Mouse (Mus musculus): ENCODE results near the gene Rgl2.
"Not testable (repeated sequence)": the region's sequence is repeated elsewhere in the genome, so short reads cannot be mapped to it uniquely, and the experiment has no call there.

The Rgl2 gene

DNA sequence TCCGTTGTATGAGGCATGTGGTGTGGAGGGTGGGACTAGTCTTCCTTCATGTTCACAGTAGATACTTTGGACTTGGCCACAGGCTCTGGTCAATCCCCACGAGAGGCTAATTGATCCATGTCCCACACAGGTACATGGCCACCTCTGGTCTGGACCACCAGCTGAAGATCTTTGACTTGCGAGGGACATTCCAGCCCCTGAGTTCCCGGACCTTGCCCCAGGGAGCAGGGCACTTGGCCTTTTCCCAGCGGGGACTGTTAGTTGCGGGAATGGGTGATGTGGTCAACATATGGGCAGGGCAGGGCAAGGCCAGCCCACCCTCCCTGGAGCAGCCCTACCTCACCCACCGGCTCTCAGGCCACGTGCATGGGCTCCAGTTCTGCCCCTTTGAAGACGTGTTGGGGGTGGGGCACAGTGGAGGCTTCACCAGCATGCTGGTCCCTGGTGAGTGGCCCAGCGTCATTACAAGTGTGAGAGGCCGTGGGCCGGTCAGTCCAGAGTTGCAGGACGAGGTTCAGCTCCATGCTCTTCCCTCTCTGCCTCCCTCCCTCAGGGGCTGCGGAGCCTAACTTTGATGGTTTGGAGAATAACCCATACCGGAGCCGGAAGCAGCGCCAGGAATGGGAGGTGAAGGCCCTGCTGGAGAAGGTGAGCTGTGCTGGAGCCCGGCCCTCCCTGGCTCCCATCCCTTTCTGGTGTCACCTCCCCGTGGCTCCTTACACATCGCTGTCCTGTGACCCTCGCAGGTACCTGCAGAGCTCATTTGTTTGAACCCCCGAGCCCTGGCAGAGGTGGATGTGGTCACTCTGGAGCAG is 19.0 kb downstream of the Rgl2 start:
- no peak for DNase-seq (ENCODE audit: low read depth, low spot score)

DNA sequence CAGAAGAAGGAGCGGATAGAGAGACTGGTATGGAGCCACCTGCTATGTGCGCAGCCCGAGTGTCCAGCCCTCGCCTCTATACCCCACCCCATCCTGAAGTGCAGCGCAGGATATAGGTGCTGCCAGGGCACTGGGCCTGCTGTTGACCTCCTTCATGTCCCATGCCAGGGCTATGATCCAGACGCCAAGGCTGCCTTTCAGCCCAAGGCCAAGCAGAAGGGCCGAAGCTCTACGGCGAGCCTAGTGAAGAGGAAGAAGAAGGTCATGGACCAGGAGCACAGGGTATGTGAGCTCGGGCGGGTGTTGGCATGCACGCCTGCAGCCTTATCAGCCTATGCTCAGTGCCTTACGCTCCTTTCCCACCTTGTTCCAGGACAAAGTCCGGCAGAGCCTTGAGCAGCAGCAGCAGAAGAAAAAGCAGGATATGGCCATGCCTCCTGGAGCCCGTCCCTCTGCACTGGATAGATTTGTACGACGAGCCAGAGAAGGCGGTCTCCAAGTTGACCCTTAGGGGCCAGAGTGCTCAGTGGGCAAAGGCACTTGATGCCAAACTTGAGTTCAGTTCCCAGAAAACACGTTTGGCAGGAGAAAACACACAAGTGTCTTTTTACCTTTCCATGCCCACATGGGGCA is 19.7 kb downstream of the Rgl2 start:
- DNase-seq (ENCODE audit: low read depth, low spot score): no peak

DNA sequence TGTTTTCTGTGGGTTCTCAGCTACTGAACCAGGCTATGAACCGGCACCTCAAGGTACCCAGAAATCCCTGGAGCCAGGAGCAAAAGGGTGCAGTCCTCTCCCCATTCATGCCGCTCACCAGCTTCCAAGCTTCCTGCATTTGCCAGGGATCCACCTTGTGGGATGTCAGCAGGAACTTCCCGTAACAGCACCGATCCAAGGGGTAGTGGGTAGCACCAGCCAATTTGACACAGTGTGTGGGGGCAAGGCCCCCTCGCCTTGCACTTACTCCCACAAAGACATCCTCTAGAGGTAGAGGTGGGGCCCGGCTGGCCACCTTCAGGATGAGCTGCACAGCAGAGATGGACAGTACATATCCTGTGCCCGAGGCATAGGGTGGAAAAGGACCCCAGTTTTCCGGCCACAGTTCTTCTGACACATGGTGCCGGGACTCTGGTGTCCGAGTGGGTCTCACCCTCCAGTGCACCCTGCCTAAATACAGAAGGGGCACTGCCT is 20.8 kb downstream of the Rgl2 start:
- DNase-seq (ENCODE audit: low read depth, low spot score): no peak

DNA sequence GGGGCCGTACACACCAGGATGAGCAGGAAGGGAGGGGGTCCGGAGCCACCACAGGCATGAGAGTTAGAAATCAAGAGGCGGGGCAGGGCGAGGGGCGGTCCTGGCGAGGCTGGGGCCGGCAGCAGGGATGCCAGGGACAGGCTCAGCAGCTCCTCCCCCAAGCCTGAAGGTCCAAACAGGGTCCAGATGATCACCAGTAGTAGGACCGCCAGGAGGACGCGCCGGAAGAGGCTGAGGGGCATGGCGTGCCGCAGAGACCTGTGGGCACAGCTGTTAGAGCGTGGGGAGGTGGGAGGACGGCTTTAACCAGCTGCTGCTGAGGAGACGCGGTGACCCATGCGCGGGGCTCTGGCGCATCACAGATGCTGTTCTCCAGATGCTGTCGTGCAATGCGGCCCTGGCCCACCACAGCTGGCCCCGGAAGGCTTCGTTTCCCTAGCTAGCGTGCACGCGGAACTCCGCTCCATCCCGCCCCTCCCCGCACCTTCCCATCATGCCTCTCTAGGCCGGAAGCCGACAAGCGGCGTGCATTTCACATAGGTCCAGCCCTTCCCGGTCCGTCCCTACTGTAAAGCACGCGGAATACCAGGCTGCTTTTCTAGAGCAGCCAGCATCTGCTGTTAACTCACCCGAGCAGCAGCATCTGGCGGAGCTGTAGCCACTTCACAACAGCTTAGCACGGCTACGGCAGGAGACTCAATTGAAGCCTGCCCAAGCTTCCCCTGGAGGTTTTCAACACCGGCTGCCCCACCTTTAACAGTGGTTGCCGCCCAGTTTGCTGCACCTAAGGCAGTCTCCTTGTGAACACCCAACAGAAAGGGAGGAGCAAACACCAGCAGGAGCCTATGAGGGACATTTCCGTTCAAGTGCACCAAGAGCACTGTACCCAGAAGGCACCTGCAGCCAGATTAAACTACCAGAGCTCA is 21.9 kb downstream of the Rgl2 start, which contains the start of gene B3galt4:
B3galt4 (minus strand) TSS at position 468 of the 926 bp plus-strand sequence.
- DNase-seq (ENCODE audit: low read depth, low spot score): peak; percentile 89

DNA sequence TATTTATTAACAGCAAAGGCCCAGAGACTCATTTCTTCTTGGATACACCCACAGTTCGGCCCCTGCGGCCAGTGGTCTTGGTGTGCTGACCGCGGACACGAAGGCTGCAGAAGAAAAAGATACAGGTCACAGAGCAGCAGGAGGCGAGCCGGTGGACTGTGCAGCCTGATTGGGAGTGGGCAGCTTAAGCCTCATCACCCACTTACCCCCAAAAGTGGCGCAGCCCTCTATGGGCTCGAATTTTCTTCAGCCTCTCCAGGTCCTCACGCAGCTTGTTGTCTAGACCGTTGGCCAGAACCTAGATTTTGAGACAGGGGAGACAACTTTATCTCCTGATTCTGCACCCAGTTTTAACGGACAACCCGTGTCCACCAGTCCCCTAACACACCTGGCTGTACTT is 22.7 kb downstream of the Rgl2 start:
- DNase-seq (ENCODE audit: low read depth, low spot score): not testable (repeated sequence)

DNA sequence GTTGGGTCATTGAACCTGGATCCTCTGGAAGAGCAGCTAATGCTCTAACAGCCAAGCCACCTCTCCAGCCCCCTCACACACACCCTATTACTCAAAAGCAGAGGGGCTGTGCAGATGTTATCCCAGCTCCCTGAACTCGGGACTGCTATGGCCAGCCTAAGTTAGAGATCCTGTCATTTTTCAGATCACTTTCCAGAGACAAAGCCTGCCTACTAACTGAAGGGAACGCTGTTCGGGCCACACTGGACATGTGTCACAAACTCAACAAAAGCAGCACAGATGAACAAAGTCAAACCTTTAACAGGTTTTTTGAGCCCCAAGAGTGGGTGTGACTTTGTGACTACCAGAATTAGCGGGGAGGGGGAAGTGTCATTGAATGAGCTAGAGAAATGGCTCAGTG is 23.5 kb downstream of the Rgl2 start:
- no peak for DNase-seq (ENCODE audit: low read depth, low spot score)

DNA sequence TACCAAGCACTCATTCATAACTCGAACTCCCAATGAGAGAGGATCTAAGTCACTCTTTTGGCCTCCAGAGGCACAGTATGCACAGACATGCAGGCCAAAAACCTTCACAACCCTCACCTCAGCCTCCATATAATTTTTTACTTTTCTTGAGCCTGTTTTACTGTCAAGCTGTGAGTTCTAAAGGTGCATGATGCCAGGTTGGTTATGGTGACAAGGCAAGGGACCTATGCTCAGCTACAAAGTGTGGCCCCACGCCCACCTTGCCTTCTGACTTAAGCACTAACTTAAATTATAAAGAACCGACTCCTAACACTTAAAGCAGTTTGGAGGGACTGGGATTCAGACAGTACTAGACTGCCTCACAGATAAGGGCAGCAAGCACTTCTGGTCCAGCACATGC is 24.0 kb downstream of the Rgl2 start:
- no peak for DNase-seq (ENCODE audit: low read depth, low spot score)

DNA sequence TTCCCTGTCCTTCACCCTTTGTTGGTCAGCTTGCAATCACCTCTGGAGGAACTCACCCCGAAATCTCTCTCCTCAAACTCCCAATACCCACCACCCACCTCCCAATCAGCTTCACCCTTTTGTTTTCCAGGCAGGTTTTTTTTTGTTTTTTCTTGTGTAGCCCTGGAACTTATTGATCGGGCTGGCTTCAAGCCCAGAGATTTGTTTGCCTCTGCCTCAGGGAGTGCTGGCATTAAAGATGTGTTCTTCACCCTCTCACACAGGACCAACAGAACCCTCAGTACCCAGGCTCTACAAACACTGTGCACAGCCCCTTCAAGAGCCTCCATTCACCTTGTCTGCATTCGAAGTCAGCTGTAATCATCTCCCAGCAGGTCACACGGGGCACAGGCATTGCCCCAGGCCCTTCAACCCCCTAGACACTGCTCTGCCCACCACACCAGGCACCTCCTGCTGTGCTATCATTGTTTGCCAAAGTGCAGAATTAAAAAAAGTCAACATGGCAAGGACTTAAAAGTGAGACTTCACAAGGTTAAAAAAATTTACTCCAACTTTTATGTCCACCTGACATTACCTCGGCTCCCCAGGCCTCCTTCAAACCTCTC is 24.7 kb downstream of the Rgl2 start:
- no peak for DNase-seq (ENCODE audit: low read depth, low spot score)

DNA sequence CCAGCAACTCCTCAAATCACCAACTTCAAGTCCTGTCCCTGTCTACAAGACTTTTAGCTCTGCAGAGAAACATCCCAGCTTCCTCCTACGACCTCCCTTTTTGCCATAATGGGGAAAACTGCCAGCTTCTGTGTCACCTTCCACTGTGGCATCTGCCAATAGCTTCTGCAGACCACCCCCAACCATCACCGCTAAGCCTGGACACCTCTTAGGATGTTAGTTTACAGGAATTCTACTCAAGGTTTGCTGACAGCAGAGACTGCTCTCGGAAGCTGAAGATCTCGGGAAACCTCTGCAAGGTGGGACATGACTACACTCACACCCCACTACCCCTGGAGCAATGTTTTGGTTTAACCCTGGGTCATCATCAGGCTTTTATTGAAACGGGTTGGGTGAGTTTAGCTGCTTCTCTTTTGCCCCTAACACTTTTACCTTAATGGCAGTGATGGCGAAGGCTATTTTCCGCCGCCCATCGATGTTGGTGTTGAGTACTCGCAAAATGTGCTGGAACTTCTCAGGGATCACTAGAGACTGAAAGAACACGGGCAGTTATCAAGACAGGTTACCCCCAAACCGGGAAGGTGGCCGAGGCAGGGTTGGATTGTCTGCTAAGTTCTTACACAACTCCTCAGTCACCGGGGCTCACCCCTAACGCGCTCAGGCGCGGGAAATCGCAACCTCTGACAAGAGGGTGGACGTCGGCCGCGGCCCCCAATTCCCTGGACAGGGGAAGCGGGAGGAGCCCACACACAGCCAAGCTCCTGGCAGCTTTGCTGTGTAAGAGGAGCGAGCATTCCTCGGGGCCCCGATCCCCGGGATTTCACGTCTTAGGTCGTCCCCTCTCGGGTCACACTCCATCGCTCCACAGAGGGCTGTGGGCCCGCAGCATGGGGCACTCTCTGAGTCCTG is 25.6 kb downstream of the Rgl2 start:
- no peak for DNase-seq (ENCODE audit: low read depth, low spot score)

DNA sequence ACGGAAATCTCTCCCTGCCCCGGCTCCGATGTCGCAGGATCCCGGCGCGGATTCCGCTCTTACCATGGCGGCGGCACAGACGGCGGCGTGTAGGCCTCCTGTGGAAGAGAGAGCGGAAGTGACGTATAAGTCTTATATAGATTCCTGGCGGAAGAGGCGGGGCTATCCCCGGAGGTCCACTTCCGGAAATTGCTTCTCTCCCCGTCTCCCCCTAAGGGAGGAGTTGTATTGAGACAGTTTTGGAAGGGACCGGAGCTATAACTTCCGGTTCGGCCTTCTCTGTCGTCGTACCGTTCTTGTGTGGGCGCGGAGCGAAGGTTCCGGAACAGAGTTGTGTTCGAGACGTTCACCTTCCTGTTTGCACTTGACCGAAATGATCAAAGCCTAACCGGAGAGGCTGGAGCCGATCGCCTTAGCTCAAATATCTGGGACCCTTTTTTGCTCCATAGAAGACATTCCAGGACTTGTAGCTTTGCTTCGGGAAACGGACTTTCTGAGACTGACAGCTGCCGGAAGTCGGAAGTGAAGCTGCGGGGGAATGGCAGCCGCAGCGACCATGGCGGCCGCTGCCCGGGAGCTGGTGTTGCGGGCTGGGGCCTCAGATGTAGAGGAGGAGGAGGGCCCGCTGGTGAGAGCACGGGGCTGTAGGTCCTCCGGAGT is 26.3 kb downstream of the Rgl2 start, which contains the start of the genes Vps52 and Rps18:
Vps52 (plus strand) TSS at position 258 of the 660 bp plus-strand sequence.
Rps18 (minus strand) TSS at position 447 of the 660 bp plus-strand sequence.
- DNase-seq (ENCODE audit: low read depth, low spot score): peak; percentile 99

DNA sequence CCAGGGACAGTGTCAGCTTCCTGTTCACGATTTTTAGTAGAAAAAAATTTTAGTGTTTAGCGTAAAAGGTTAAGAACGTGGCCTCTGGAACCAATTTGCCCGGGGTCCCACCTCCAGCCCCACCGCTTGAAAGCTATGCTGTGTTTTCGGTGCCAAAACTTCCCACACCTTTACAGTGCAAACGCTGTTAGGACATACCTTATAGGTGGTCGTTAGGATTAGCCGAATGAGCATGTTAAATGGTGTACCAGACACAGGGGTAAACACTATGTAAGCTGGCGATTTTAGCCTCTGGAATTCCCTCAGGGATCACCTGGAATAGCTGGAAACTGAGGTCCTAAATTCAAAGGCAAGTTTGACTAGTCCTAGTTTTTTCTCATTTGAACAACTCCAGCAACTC is 27.0 kb downstream of the Rgl2 start:
- DNase-seq (ENCODE audit: low read depth, low spot score): no peak

DNA sequence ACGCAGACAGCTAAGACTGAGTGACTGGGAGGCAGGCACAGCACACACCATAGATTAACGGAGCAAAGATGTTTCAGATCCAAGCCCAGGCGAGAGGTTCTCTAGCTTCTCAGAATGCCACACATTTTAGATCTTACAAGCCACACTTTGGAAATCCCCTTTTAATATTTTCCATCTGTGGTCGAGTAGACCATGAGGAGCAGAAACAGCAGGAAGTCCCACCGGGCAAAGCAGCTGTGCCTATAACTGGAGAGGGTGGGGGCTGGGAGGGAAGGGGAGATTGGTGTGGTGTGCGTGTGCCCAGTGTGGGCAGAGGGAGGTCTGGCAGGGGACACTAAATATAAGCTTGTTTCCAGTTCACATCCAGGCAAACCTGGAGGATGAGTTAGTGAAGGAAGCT is 28.1 kb downstream of the Rgl2 start:
- DNase-seq (ENCODE audit: low read depth, low spot score): no peak

DNA sequence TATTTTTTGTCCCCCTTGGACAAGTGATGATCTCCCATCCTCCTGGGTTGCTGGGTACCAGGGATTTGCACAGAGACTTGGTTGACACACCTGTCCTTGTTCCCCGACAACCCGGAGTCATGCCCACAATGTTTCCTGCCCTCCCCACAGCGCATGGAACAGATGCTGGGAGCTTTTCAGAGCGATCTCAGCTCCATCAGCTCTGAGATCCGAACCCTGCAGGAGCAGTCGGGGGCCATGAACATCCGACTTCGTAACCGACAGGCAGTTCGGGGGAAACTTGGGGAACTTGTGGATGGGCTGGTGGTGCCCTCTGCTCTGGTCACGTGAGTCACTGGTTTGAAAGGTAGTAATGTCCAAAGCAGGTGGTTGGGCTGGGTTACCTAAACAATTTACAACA is 29.1 kb downstream of the Rgl2 start:
- no peak for DNase-seq (ENCODE audit: low read depth, low spot score)

DNA sequence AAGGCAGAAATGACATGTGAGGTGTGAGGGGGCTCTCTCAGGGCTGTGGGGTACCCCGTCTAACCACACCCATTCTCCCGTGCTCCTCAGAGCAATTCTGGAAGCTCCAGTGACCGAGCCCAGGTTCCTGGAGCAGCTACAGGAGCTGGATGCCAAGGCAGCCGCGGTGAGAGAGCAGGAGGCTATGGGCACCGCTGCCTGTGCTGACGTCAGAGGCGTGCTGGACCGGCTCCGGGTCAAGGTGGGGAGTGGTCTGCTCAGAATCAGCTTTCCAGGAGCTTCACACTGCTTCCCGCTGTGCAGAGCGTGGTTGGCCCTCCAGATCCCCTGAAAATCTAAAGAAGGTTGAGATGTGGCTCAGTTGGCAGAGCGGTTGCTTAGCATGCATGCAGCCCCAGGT is 29.8 kb downstream of the Rgl2 start:
- DNase-seq (ENCODE audit: low read depth, low spot score): no peak

DNA sequence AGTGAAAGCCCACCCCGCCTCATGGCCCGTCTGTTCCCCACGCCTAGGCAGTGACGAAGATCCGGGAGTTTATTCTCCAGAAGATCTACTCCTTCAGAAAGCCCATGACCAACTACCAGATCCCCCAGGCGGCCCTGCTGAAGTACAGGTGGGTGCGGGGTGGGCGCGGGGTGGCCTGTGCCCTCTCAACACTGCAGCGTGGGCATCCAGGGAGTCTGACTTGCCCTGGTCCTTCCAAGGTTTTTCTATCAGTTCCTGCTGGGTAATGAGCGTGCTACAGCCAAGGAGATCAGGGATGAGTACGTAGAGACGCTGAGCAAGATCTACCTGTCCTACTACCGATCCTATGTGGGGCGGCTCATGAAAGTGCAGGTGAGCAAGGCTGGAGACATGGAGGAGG is 30.6 kb downstream of the Rgl2 start:
- DNase-seq (ENCODE audit: low read depth, low spot score): no peak

DNA sequence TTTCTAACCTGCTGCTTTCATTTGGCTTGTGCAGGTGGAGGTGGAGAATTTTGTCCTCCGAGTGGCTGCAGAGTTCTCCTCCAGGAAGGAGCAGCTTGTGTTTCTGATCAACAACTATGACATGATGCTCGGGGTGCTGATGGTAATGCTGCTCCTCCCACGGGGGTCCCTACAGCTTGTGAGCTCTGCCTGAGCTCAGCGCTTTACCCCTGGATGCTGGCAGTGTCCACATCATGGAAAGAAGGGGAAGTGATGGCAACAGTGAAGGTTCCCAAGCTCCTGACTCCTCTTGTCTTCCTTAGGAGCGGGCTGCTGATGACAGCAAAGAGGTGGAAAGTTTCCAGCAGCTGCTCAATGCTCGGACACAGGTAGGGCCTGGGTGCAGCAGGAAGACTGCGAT is 33.5 kb downstream of the Rgl2 start:
- DNase-seq (ENCODE audit: low read depth, low spot score): no peak

DNA sequence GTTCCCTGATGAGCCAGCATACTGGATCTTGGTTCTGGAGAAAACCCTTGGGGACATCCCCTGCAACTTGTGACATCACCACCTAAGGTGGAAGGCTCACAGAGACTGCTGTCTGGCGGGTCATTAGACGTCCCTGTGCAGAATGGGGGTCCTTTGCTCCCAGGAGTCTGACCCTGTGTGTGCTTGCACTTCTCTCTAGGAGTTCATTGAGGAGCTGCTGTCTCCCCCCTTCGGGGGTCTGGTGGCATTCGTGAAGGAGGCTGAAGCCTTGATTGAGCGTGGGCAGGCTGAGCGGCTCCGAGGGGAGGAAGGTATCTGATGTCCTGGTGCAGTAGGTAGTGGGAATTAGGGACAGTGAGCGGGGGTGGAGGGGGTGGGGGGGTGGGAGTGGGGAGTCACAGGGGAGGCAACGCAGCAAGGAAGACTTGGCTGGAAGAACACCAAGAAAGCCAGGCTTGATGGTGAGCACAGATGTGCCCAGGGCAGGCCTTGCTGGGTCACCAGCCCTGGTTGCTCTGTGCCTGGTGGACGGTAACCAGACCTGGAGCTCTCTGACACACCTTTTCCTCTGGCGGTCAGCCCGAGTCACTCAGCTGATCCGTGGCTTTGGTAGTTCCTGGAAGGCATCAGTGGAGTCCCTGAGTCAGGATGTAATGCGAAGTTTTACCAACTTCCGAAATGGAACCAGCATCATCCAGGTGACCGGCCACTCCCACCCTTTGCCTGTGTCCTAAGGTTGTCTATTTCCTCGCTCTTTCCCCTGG is 35.9 kb downstream of the Rgl2 start:
- no peak for DNase-seq (ENCODE audit: low read depth, low spot score)

DNA sequence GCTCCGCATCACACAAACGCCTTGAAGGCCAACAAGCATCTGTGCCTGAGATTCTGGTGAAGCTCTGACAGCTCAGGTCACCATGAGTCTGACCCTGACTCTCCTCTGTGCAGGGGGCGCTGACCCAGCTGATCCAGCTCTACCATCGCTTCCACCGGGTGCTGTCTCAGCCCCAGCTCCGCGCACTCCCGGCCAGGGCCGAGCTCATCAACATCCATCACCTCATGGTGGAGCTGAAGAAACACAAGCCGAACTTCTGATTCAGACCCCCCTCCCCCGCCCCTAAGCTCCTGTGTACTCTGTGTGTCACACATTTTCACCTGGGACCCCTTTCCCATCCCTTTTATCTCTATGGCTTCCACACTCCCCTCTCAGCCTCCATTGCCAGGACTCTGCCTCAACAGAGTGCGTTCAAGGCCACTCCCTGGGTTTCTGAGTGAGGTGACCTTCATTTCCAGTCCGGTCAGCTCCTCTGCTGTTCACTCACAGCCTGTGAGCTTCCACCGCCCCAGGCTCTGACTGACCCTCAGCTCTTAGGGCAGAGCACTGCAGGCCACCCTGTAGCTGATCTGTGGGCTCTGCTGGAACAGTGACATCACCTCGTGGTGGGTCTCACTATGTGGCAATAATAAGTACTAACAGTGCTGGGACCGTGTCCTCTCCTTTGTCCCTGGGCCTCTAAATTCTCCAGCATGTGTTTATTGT is 36.7 kb downstream of the Rgl2 start:
- no peak for DNase-seq (ENCODE audit: low read depth, low spot score)

All from CD4-positive helper T cell, adult 2 months (primary cell).